Mouse (Mus musculus) brain, embryonic 14.5 days (tissue): ENCODE data around the gene Morc2a.
"Not testable (repeated sequence)": the region's sequence is repeated elsewhere in the genome, so short reads cannot be mapped to it uniquely, and the experiment has no call there.

Source experiments
- CTCF ChIP-seq: fragments of 200-500 bp; IDR thresholded peaks from 2 replicates; pipeline ENCODE4 v1.5.1; 2012; ENCODE audit warnings: inconsistent platforms, mild to moderate bottlenecking, moderate library complexity, borderline replicate concordance; ENCODE audit not compliant: insufficient read depth, insufficient read length; ENCODE audit errors: extremely low read depth
- POLR2A ChIP-seq: fragments of 200-500 bp; IDR thresholded peaks from 2 replicates; pipeline ENCODE4 v1.6.1; 2012; ENCODE audit warnings: mild to moderate bottlenecking, inconsistent platforms, borderline replicate concordance; ENCODE audit not compliant: poor library complexity, insufficient read depth, insufficient read length, severe bottlenecking; ENCODE audit errors: extremely low read depth

- TF ChIP-seq POLR2A, CTCF: not testable (repeated sequence)
These were observed 15.7 kb upstream of the Morc2a start for GRCm38 (mm10) chr11:3633269-3633668.
